Mouse (Mus musculus): ENCODE results near the gene Abraxas1. TPM values are rescaled to one million over a fixed set of nuclear protein-coding genes. Genes with fewer than 3 reads are reported as not detected.

Abraxas1 gene
- total RNA-seq, 2 experiments from 2014 or later: 8.4 to 9.5 TPM

GRCm38 (mm10) chr5:100818341-100818740 lies 2.4 kb downstream of the Abraxas1 start:
- no peak for TF ChIP-seq CTCF (conservative IDR thresholded peaks at IDR 0.05)
- Histone ChIP-seq H3K4me3 (no peak overlapping the region), H3K27ac (no peak overlapping the region)
- DNase-seq (ENCODE audit: low spot score in 2 of 2): no peak

- Histone ChIP-seq H3K27ac (peak within 1 kb of the TSS; percentile 88), H3K4me3 (peak within 1 kb of the TSS; percentile 83)
- peak; percentile 93 to 94 for DNase-seq (ENCODE audit: low spot score in 2 of 2)
- no peak for TF ChIP-seq CTCF (conservative IDR thresholded peaks at IDR 0.05)
Measured at GRCm38 (mm10) chr5:100798165-100798860, 22.5 kb downstream of the Abraxas1 start, which contains the start of the genes Helq and Mrps18c. Gene Helq (minus strand): TSS chr5:100798598. Gene Mrps18c (plus strand): TSS chr5:100798627.

GRCm38 (mm10) chr5:100794084-100794483 lies 26.7 kb downstream of the Abraxas1 start:
- H3K4me3 ChIP-seq: no peak overlapping the region
- H3K27ac ChIP-seq: no peak overlapping the region
- TF ChIP-seq CTCF (conservative IDR thresholded peaks at IDR 0.05): peak; percentile 54
- no peak for DNase-seq (ENCODE audit: low spot score in 2 of 2)

- H3K4me3 ChIP-seq: no peak overlapping the region
- DNase-seq (ENCODE audit: low spot score in 2 of 2): no peak
- TF ChIP-seq CTCF (conservative IDR thresholded peaks at IDR 0.05): no peak
Measured at GRCm38 (mm10) chr5:100792261-100792660, 28.5 kb downstream of the Abraxas1 start.

GRCm38 (mm10) chr5:100787527-100787926 lies 33.2 kb downstream of the Abraxas1 start:
- no peak overlapping the region for H3K27ac ChIP-seq
- no peak for DNase-seq (ENCODE audit: low spot score in 2 of 2)
- H3K4me3 ChIP-seq: no peak overlapping the region
- no peak for TF ChIP-seq CTCF (conservative IDR thresholded peaks at IDR 0.05)

More at GRCm38 (mm10) chr5:100792261-100792660, 28.5 kb downstream of the Abraxas1 start:
- H3K27ac ChIP-seq: no peak overlapping the region

- Histone ChIP-seq H3K4me3 (no peak overlapping the region), H3K27ac (no peak overlapping the region)
- no peak for DNase-seq (ENCODE audit: low spot score in 2 of 2)
- no peak for TF ChIP-seq CTCF (conservative IDR thresholded peaks at IDR 0.05)
Measured at GRCm38 (mm10) chr5:100779002-100779401, 41.8 kb downstream of the Abraxas1 start.

- DNase-seq (ENCODE audit: low spot score in 2 of 2): no peak
- no peak for TF ChIP-seq CTCF (conservative IDR thresholded peaks at IDR 0.05)
- Histone ChIP-seq H3K4me3 (no peak overlapping the region), H3K27ac (no peak overlapping the region)
Measured at GRCm38 (mm10) chr5:100776900-100777299, 43.9 kb downstream of the Abraxas1 start.

GRCm38 (mm10) chr5:100775778-100776404 lies 44.9 kb downstream of the Abraxas1 start:
- H3K4me3 ChIP-seq: no peak overlapping the region
- no peak for DNase-seq (ENCODE audit: low spot score in 2 of 2)
- TF ChIP-seq CTCF (conservative IDR thresholded peaks at IDR 0.05): no peak
- H3K27ac ChIP-seq: no peak overlapping the region

GRCm38 (mm10) chr5:100771575-100771974 lies 49.2 kb downstream of the Abraxas1 start:
- no peak for TF ChIP-seq CTCF (conservative IDR thresholded peaks at IDR 0.05)
- no peak for DNase-seq (ENCODE audit: low spot score in 2 of 2)
- Histone ChIP-seq H3K4me3 (no peak overlapping the region), H3K27ac (no peak overlapping the region)

- no peak overlapping the region for H3K4me3 ChIP-seq
- no peak for DNase-seq (ENCODE audit: low spot score in 2 of 2)
- TF ChIP-seq CTCF (conservative IDR thresholded peaks at IDR 0.05): no peak
- H3K27ac ChIP-seq: no peak overlapping the region
Measured at GRCm38 (mm10) chr5:100766026-100766425, 54.7 kb downstream of the Abraxas1 start.

GRCm38 (mm10) chr5:100761736-100762135 lies 59.0 kb downstream of the Abraxas1 start:
- Histone ChIP-seq H3K4me3 (no peak overlapping the region), H3K27ac (no peak overlapping the region)
- TF ChIP-seq CTCF (conservative IDR thresholded peaks at IDR 0.05): no peak
- DNase-seq (ENCODE audit: low spot score in 2 of 2): no peak

GRCm38 (mm10) chr5:100760049-100760663 lies 60.6 kb downstream of the Abraxas1 start:
- Histone ChIP-seq H3K4me3 (no peak overlapping the region), H3K27ac (no peak overlapping the region)
- no peak for TF ChIP-seq CTCF (conservative IDR thresholded peaks at IDR 0.05)
- DNase-seq (ENCODE audit: low spot score in 2 of 2): no peak

GRCm38 (mm10) chr5:100758121-100758520 lies 62.6 kb downstream of the Abraxas1 start:
- DNase-seq (ENCODE audit: low spot score in 2 of 2): no peak
- Histone ChIP-seq H3K27ac (no peak overlapping the region), H3K4me3 (no peak overlapping the region)
- no peak for TF ChIP-seq CTCF (conservative IDR thresholded peaks at IDR 0.05)

Other genes with a start within 250 kb of the Abraxas1 start
- gene Plac8, start 248.7 kb downstream of the Abraxas1 start, total RNA-seq (2021): not detected
- 10 to 100 TPM; 84.1 to 86.9 TPM for gene Coq2, start 145.8 kb downstream of the Abraxas1 start, total RNA-seq (2021)
- under 1 TPM; 0.38 to 0.86 TPM for gene Hpse, start 101.2 kb downstream of the Abraxas1 start, total RNA-seq (2021)
- 10 to 100 TPM; 15.8 to 18.1 TPM for gene Helq, start 22.4 kb downstream of the Abraxas1 start, total RNA-seq (2021)
- 10 to 100 TPM; 55.6 to 66.2 TPM for gene Mrps18c, start 22.3 kb downstream of the Abraxas1 start, total RNA-seq (2021)
- gene Gpat3, start 24.7 kb upstream of the Abraxas1 start, total RNA-seq (2021): 1 to 10 TPM; 2.1 to 3.7 TPM